Mouse (Mus musculus): ENCODE results near the gene H2-Q1. TPM values are rescaled to one million over a fixed set of nuclear protein-coding genes. Genes with fewer than 3 reads are reported as not detected.

H2-Q1 gene
- 0.46 and 1.00 TPM in 2 replicates for total RNA-seq (2014; rRNA removed)
- polyA plus RNA-seq (2015; fragmentation: Nextera tagmentation; extraction: Ambion mirVana): 0.45 and 0.74 TPM in 2 replicates

GRCm38 (mm10) chr17:35320327-35321081 lies at the start of gene H2-Q1:
Gene H2-Q1, plus strand, starts transcription at chr17:35320405.
- ATAC-seq (no peak), DNase-seq (no peak)
- Histone ChIP-seq H3K4me3 (ENCODE audit: low read depth, low read length) (peak within 1 kb of the TSS; percentile 29), H3K9me3 (ENCODE audit: low read length) (no peaks in the 10 kb centered on the region), H3K27me3 (ENCODE audit: insufficient read depth, low read length) (0 out of 2 replicates have a peak, but pooled peaks cover 3% of the 10 kb centered on the region), H3K4me1 (ENCODE audit: insufficient read depth) (no peaks in the 10 kb centered on the region), H3K9ac (no peak within 1 kb of the TSS), H3K27ac (ENCODE audit: low read depth, low read length) (no peak within 1 kb of the TSS), H3K36me3 (ENCODE audit: insufficient read depth) (no peaks in the 10 kb centered on the region), H3K4me2 (ENCODE audit: low read depth) (peak within 1 kb of the TSS; percentile 49)
- TF ChIP-seq CTCF (IDR thresholded peaks at IDR 0.05; ENCODE audit: low read depth): no peak
- 3% methylated on average over 54 of the region's 55 CpGs for WGBS

GRCm38 (mm10) chr17:35272249-35272648 lies 48.0 kb upstream of the H2-Q1 start:
- no peak for DNase-seq
- H3K27me3 ChIP-seq (ENCODE audit: insufficient read depth, low read length): no peaks in the 10 kb centered on the region
- H3K4me3 ChIP-seq (ENCODE audit: low read depth, low read length): no peak overlapping the region
- no peak overlapping the region for H3K9ac ChIP-seq
- H3K4me2 ChIP-seq (ENCODE audit: low read depth): no peak overlapping the region
- no peaks in the 10 kb centered on the region for H3K36me3 ChIP-seq (ENCODE audit: insufficient read depth)
- no peaks in the 10 kb centered on the region for H3K9me3 ChIP-seq (ENCODE audit: low read length)
- ATAC-seq: no peak
- 78% methylated on average over 3 of the region's 3 CpGs for WGBS
- no peaks in the 10 kb centered on the region for H3K4me1 ChIP-seq (ENCODE audit: insufficient read depth)
- no peak for TF ChIP-seq CTCF (IDR thresholded peaks at IDR 0.05; ENCODE audit: low read depth)
- H3K27ac ChIP-seq (ENCODE audit: low read depth, low read length): no peak overlapping the region

GRCm38 (mm10) chr17:35274770-35275169 lies 45.4 kb upstream of the H2-Q1 start:
- Histone ChIP-seq H3K9me3 (ENCODE audit: low read length) (no peaks in the 10 kb centered on the region), H3K4me1 (ENCODE audit: insufficient read depth) (no peaks in the 10 kb centered on the region), H3K4me3 (ENCODE audit: low read depth, low read length) (no peak overlapping the region), H3K36me3 (ENCODE audit: insufficient read depth) (no peaks in the 10 kb centered on the region), H3K27ac (ENCODE audit: low read depth, low read length) (no peak overlapping the region), H3K4me2 (ENCODE audit: low read depth) (no peak overlapping the region), H3K27me3 (ENCODE audit: insufficient read depth, low read length) (no peaks in the 10 kb centered on the region), H3K9ac (no peak overlapping the region)
- ATAC-seq (peak; percentile 77), DNase-seq (peak; percentile 85)
- 9% methylated on average over 11 of the region's 11 CpGs for WGBS
- peak; percentile 95 for TF ChIP-seq CTCF (IDR thresholded peaks at IDR 0.05; ENCODE audit: low read depth)

- no peak overlapping the region for H3K27ac ChIP-seq (ENCODE audit: low read depth, low read length)
- DNase-seq (no peak), ATAC-seq (no peak)
- H3K4me3 ChIP-seq (ENCODE audit: low read depth, low read length): no peak overlapping the region
- no peak overlapping the region for H3K9ac ChIP-seq
- no peak for TF ChIP-seq CTCF (IDR thresholded peaks at IDR 0.05; ENCODE audit: low read depth)
- H3K27me3 ChIP-seq (ENCODE audit: insufficient read depth, low read length): no peaks in the 10 kb centered on the region
- 27% methylated on average over 13 of the region's 13 CpGs for WGBS
- H3K4me1 ChIP-seq (ENCODE audit: insufficient read depth): no peaks in the 10 kb centered on the region
- H3K4me2 ChIP-seq (ENCODE audit: low read depth): no peak overlapping the region
- H3K36me3 ChIP-seq (ENCODE audit: insufficient read depth): no peaks in the 10 kb centered on the region
- no peaks in the 10 kb centered on the region for H3K9me3 ChIP-seq (ENCODE audit: low read length)
Measured at GRCm38 (mm10) chr17:35276304-35276864, 43.8 kb upstream of the H2-Q1 start.

- Histone ChIP-seq H3K9ac (no peak overlapping the region), H3K9me3 (ENCODE audit: low read length) (no peaks in the 10 kb centered on the region)
- 86% methylated on average over 8 of the region's 8 CpGs for WGBS
Measured at GRCm38 (mm10) chr17:35278049-35278448, 42.2 kb upstream of the H2-Q1 start.

GRCm38 (mm10) chr17:35278957-35279688 lies 41.1 kb upstream of the H2-Q1 start:
- Histone ChIP-seq H3K27me3 (ENCODE audit: insufficient read depth, low read length) (no peaks in the 10 kb centered on the region), H3K4me3 (ENCODE audit: low read depth, low read length) (no peak overlapping the region), H3K9me3 (ENCODE audit: low read length) (no peaks in the 10 kb centered on the region), H3K27ac (ENCODE audit: low read depth, low read length) (no peak overlapping the region), H3K9ac (no peak overlapping the region), H3K4me1 (ENCODE audit: insufficient read depth) (no peaks in the 10 kb centered on the region), H3K36me3 (ENCODE audit: insufficient read depth) (no peaks in the 10 kb centered on the region), H3K4me2 (ENCODE audit: low read depth) (no peak overlapping the region)
- TF ChIP-seq CTCF (IDR thresholded peaks at IDR 0.05; ENCODE audit: low read depth): no peak
- WGBS: 90% methylated on average over 13 of the region's 13 CpGs
- DNase-seq: no peak
- no peak for ATAC-seq

More at GRCm38 (mm10) chr17:35278049-35278448, 42.2 kb upstream of the H2-Q1 start:
- ATAC-seq: no peak
- no peak overlapping the region for H3K27ac ChIP-seq (ENCODE audit: low read depth, low read length)
- TF ChIP-seq CTCF (IDR thresholded peaks at IDR 0.05; ENCODE audit: low read depth): no peak
- H3K4me3 ChIP-seq (ENCODE audit: low read depth, low read length): no peak overlapping the region
- H3K27me3 ChIP-seq (ENCODE audit: insufficient read depth, low read length): no peaks in the 10 kb centered on the region
- H3K4me2 ChIP-seq (ENCODE audit: low read depth): no peak overlapping the region
- H3K36me3 ChIP-seq (ENCODE audit: insufficient read depth): no peaks in the 10 kb centered on the region
- no peak for DNase-seq
- H3K4me1 ChIP-seq (ENCODE audit: insufficient read depth): no peaks in the 10 kb centered on the region

GRCm38 (mm10) chr17:35280276-35280675 lies 39.9 kb upstream of the H2-Q1 start:
- no peaks in the 10 kb centered on the region for H3K4me1 ChIP-seq (ENCODE audit: insufficient read depth)
- H3K36me3 ChIP-seq (ENCODE audit: insufficient read depth): no peaks in the 10 kb centered on the region
- H3K4me2 ChIP-seq (ENCODE audit: low read depth): no peak overlapping the region
- H3K9ac ChIP-seq: no peak overlapping the region
- H3K4me3 ChIP-seq (ENCODE audit: low read depth, low read length): no peak overlapping the region
- H3K9me3 ChIP-seq (ENCODE audit: low read length): no peaks in the 10 kb centered on the region
- no peak for TF ChIP-seq CTCF (IDR thresholded peaks at IDR 0.05; ENCODE audit: low read depth)
- DNase-seq (no peak), ATAC-seq (no peak)
- WGBS: 78% methylated on average over 3 of the region's 3 CpGs
- no peaks in the 10 kb centered on the region for H3K27me3 ChIP-seq (ENCODE audit: insufficient read depth, low read length)
- H3K27ac ChIP-seq (ENCODE audit: low read depth, low read length): no peak overlapping the region
